Mouse (Mus musculus) neural tube, embryonic 14.5 days (tissue): ENCODE results near the gene Slc36a1. TPM values are rescaled to one million over a fixed set of nuclear protein-coding genes. Genes with fewer than 3 reads are reported as not detected.

Experiments used
- ATAC-seq: fragments of 200-750 bp; cut with Nextera tagmentation; 2 replicates; pipeline ENCODE4 v1.8.0; 2017; ENCODE audit warnings: low read depth, mild to moderate bottlenecking, moderate TSS enrichment, moderate library complexity
- H3K27ac ChIP-seq: fragments of 300-500 bp; sonication (generic); 2 replicates; pipeline ENCODE4 v1.5.1; 2014; ENCODE audit warnings: low read depth, mild to moderate bottlenecking, control low read depth, low read length, moderate library complexity, mixed read lengths
- H3K27me3 ChIP-seq: fragments of 300-500 bp; sonication (generic); 2 replicates; pipeline ENCODE4 v1.6.1; 2014; ENCODE audit warnings: low read length; ENCODE audit not compliant: control insufficient read depth, insufficient read depth
- H3K36me3 ChIP-seq: fragments of 300-500 bp; sonication (generic); 2 replicates; pipeline ENCODE4 v1.6.1; 2014; ENCODE audit warnings: low read length, mixed read lengths; ENCODE audit not compliant: control insufficient read depth, insufficient read depth
- H3K4me1 ChIP-seq: fragments of 300-500 bp; sonication (generic); 2 replicates; pipeline ENCODE4 v1.6.1; 2014; ENCODE audit warnings: low read length; ENCODE audit not compliant: control insufficient read depth, insufficient read depth
- H3K4me2 ChIP-seq: fragments of 300-500 bp; sonication (generic); 2 replicates; pipeline ENCODE4 v1.6.1; 2014; ENCODE audit warnings: mild to moderate bottlenecking, low read depth, low read length, control low read depth
- H3K4me3 ChIP-seq: fragments of 300-500 bp; sonication (generic); 2 replicates; pipeline ENCODE4 v1.5.1; 2014; ENCODE audit warnings: low read depth, low read length, control low read depth, mixed read lengths
- H3K9ac ChIP-seq: fragments of 300-500 bp; sonication (generic); replicated peaks from 2 replicates; pipeline ENCODE4 v1.6.1; 2014; ENCODE audit warnings: low read depth, mild to moderate bottlenecking, control low read depth, low read length, mixed read lengths
- H3K9me3 ChIP-seq: fragments of 300-500 bp; sonication (generic); 2 replicates; pipeline ENCODE4 v1.6.1; 2016; ENCODE audit warnings: low read length; ENCODE audit not compliant: control insufficient read depth
- WGBS: fragments of 180-500 bp; shearing (Covaris S2); extraction: QIAGEN DNeasy Blood & Tissue Kit; methylation state at CpG from one replicate; pipeline ENCODE4 v1.1.7; 2014; 5-methylcytosine and 5-hydroxymethylcytosine counted together
- polyA plus RNA-seq: library from polyadenylated mRNA; unstranded; fragments of >200 nt; fragmentation: Nextera tagmentation; extraction: Ambion mirVana; gene quantifications from 2 replicates; pipeline ENCODE4 v1.2.1, GENCODE M21; 2014

Gene Slc36a1
- polyA plus RNA-seq, 1 experiment from 2014 or later, result 5.5 TPM

- Histone ChIP-seq H3K4me1 (no peaks in the 10 kb centered on the region), H3K4me3 (no peak overlapping the region), H3K27me3 (no peaks in the 10 kb centered on the region), H3K36me3 (no peaks in the 10 kb centered on the region), H3K9ac (no peak overlapping the region), H3K4me2 (no peak overlapping the region), H3K27ac (no peak overlapping the region), H3K9me3 (no peaks in the 10 kb centered on the region)
- ATAC-seq, result no peak
- 89% methylated on average over 6 of the region's 6 CpGs for WGBS
Measured at GRCm38 (mm10) chr11:55274756-55275155, 70.6 kb downstream of the Slc36a1 start.

Other genes starting within 250 kb of the Slc36a1 start
- gene Tnip1, start 241.4 kb upstream of the Slc36a1 start, polyA plus RNA-seq, result 16.1 TPM in 2 replicates
- 42.3 and 106 TPM in 2 replicates for gene Anxa6, start 170.9 kb upstream of the Slc36a1 start, polyA plus RNA-seq
- 0.37 TPM in 1 of 2 replicates, not detected in the other for gene Ccdc69, start 126.2 kb upstream of the Slc36a1 start, polyA plus RNA-seq
- gene Gm2a, start 106.2 kb upstream of the Slc36a1 start, polyA plus RNA-seq, result 30.0 and 32.5 TPM in 2 replicates
- gene Slc36a3, start 52.6 kb upstream of the Slc36a1 start, polyA plus RNA-seq, result not detected in 2 replicates
- gene Slc36a2, start 19.3 kb upstream of the Slc36a1 start, polyA plus RNA-seq, result 0.11 and 0.49 TPM in 2 replicates
- gene Fat2, start 132.2 kb downstream of the Slc36a1 start, polyA plus RNA-seq, result 0.09 TPM in 1 of 2 replicates, not detected in the other
- gene Sparc, start 218.8 kb downstream of the Slc36a1 start, polyA plus RNA-seq, result 312 and 741 TPM in 2 replicates